Mouse (Mus musculus) midbrain, embryonic 13.5 days (tissue): ENCODE measurements at regions not wholly inside any gene's neighbourhood (a gene's known extent, or its start where the extent isn't known, plus 50 kb on each side); places are given as distances from the start of the nearest gene placed in this dataset.

Experiments used
- ATAC-seq: fragments of 200-750 bp; cut with Nextera tagmentation; 2 replicates; pipeline ENCODE4 v1.8.0; 2017; ENCODE audit warnings: mild to moderate bottlenecking, moderate TSS enrichment, moderate library complexity
- H3K27ac ChIP-seq: fragments of 300-500 bp; sonication (generic); 2 replicates; pipeline ENCODE4 v1.5.1; 2015; ENCODE audit warnings: inconsistent platforms, mild to moderate bottlenecking, moderate library complexity
- H3K27me3 ChIP-seq: fragments of 300-500 bp; sonication (generic); 2 replicates; pipeline ENCODE4 v1.6.1; 2015; ENCODE audit warnings: mild to moderate bottlenecking, inconsistent platforms
- H3K36me3 ChIP-seq: fragments of 300-500 bp; sonication (generic); 2 replicates; pipeline ENCODE4 v1.6.1; 2015; ENCODE audit warnings: mild to moderate bottlenecking, inconsistent platforms
- H3K4me1 ChIP-seq: fragments of 300-500 bp; sonication (generic); replicated peaks from 2 replicates; pipeline ENCODE4 v1.6.1; 2015; ENCODE audit warnings: inconsistent platforms
- H3K4me2 ChIP-seq: fragments of 300-500 bp; sonication (generic); replicated peaks from 2 replicates; pipeline ENCODE4 v1.6.1; 2015; ENCODE audit warnings: moderate library complexity, mild to moderate bottlenecking, inconsistent platforms
- H3K4me3 ChIP-seq: fragments of 300-500 bp; sonication (generic); replicated peaks from 2 replicates; pipeline ENCODE4 v1.5.1; 2015; ENCODE audit warnings: mild to moderate bottlenecking, inconsistent platforms
- H3K9ac ChIP-seq: fragments of 300-500 bp; sonication (generic); replicated peaks from 2 replicates; pipeline ENCODE4 v1.6.1; 2015; ENCODE audit warnings: mild to moderate bottlenecking, inconsistent platforms
- H3K9me3 ChIP-seq: fragments of 300-500 bp; sonication (generic); 2 replicates; pipeline ENCODE4 v1.6.1; 2016; ENCODE audit warnings: mild to moderate bottlenecking, inconsistent platforms
- WGBS: fragments of 180-500 bp; shearing (Covaris S2); methylation state at CpG from one replicate; pipeline ENCODE4 v1.1.7; 2015; 5-methylcytosine and 5-hydroxymethylcytosine counted together

DNA sequence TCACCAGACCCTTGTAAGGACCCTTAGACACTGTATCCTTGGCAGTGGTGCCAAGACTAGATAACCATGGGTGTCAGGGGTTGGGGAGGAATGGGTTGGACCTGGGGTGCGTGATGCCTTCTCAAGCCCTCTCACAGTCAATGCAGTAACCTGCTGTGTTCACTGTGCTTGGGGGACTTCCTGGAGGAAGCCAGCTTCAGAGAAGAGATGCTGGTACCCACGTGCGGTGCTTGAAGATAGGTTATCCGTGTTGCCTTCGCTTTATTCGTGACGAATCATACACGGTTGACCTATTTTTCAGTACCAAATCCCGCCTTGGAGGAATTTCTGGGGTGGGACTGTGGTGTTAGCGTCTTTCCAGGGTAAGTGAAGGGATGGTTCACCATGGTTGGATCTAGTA is 138.1 kb upstream of the Rtl1 start:
- Histone ChIP-seq H3K27ac (no peak overlapping the region), H3K4me2 (no peak overlapping the region), H3K36me3 (peaks cover 71% of the 10 kb centered on the region), H3K4me3 (no peak overlapping the region), H3K9ac (no peak overlapping the region), H3K4me1 (no peaks in the 10 kb centered on the region), H3K9me3 (no peaks in the 10 kb centered on the region), H3K27me3 (no peaks in the 10 kb centered on the region)
- no peak for ATAC-seq
- WGBS: 95% methylated on average over 10 of the region's 10 CpGs

DNA sequence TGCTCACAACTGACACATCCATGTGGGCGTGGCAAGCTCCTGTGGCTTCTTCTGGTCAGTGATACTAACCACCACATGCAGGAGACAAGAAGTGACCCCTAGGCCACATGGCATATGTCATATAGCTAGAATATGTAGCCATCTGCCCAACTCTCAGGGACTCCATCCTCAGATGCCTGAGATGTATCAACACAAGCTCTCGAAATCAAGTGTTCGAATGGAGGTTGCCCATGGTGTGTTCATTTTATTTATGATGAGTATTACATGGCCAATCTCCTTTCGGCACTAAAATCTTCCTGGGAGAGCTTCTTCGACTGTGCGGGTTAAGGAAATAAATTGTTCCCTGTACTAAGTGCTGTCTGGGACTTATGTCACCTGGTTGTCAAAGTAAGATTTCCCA is 138.8 kb upstream of the Rtl1 start:
- H3K9ac ChIP-seq: no peak overlapping the region
- peaks cover 71% of the 10 kb centered on the region for H3K36me3 ChIP-seq
- 95% methylated on average over 6 of the region's 6 CpGs for WGBS
- no peak overlapping the region for H3K27ac ChIP-seq
- H3K4me2 ChIP-seq: no peak overlapping the region
- no peak for ATAC-seq
- H3K4me3 ChIP-seq: no peak overlapping the region
- no peaks in the 10 kb centered on the region for H3K27me3 ChIP-seq
- H3K9me3 ChIP-seq: no peaks in the 10 kb centered on the region
- no peaks in the 10 kb centered on the region for H3K4me1 ChIP-seq

- ATAC-seq: no peak
- H3K4me2 ChIP-seq: no peak overlapping the region
- no peaks in the 10 kb centered on the region for H3K27me3 ChIP-seq
- H3K9me3 ChIP-seq: no peaks in the 10 kb centered on the region
- no peak overlapping the region for H3K9ac ChIP-seq
- H3K27ac ChIP-seq: no peak overlapping the region
- no peak overlapping the region for H3K4me3 ChIP-seq
- H3K4me1 ChIP-seq: peaks cover 31% of the 10 kb centered on the region
- peaks cover 57% of the 10 kb centered on the region for H3K36me3 ChIP-seq
- WGBS: 91% methylated on average over 11 of the region's 11 CpGs
These were observed 142.4 kb upstream of the Rtl1 start for GRCm38 (mm10) chr12:109742486-109742885.

DNA sequence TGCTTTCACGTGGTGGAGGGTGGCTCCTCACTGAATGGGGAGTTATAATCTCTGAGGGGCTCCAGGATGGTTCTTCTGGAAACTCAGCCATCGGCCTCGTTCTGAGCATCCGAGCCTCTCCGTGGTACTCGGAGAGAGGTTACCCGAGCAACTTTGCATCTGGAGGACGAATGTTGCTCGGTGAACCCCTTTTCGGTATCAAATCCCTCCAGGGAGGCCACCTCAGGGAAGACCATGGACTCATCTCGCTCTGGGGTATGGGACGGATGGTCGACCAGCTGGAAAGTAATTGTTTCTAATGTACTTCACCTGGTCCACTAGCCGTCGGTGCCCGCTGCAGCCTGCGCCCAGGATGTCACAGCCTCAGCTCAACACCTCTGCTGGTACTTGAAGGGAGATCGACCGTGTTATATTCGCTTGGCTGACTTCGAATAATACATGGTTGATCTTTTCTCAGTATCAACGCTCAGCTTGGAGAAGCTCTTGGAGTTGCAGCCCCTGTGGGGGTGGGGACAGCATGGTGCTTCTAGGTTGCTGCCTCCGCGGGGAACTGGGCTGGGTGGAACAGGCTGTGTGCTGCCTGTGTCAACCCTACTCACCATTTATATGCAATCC is 143.0 kb upstream of the Rtl1 start:
- Histone ChIP-seq H3K27ac (no peak overlapping the region), H3K27me3 (no peaks in the 10 kb centered on the region), H3K4me2 (no peak overlapping the region), H3K4me1 (peaks cover 37% of the 10 kb centered on the region), H3K4me3 (no peak overlapping the region), H3K9ac (no peak overlapping the region), H3K36me3 (peaks cover 57% of the 10 kb centered on the region), H3K9me3 (no peaks in the 10 kb centered on the region)
- whole genome bisulfite sequencing: 80% methylated on average over 24 of the region's 24 CpGs
- ATAC-seq: no peak

DNA sequence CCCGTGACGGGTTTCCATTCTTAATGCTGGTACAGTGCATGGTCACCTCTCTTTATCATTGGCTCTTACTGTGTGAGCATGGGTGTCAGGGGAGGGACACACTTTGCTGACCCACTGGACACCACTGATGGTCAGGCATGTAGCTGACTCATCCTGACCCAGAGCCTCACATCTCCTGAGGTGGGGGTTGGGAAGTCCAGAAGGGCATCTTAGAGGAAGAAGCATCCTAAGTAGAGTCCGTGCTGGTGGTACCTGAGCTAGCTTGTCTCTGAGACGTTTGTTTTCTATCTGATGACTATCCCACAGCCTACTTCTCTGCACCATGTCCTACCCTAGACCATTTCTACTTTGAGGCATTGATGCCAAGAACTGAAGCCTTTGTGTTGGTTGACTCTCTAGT is 144.1 kb upstream of the Rtl1 start:
- ATAC-seq: no peak
- no peak overlapping the region for H3K9ac ChIP-seq
- WGBS: 96% methylated on average over 4 of the region's 4 CpGs

GRCm38 (mm10) chr12:109745731-109746484 is 145.8 kb upstream of the Rtl1 start:
- Histone ChIP-seq H3K36me3 (peaks cover 35% of the 10 kb centered on the region), H3K4me2 (no peak overlapping the region), H3K9ac (no peak overlapping the region), H3K9me3 (no peaks in the 10 kb centered on the region), H3K4me1 (peaks cover 65% of the 10 kb centered on the region), H3K27me3 (no peaks in the 10 kb centered on the region), H3K4me3 (no peak overlapping the region), H3K27ac (peak overlapping the region; percentile 84)
- peak; percentile 62 for ATAC-seq
- 19% methylated on average over 15 of the region's 15 CpGs for WGBS

More for the DNA sequence above, 144.1 kb upstream of the Rtl1 start:
- no peaks in the 10 kb centered on the region for H3K9me3 ChIP-seq
- H3K27ac ChIP-seq: peak overlapping the region; percentile 45; the same call in 1 of the 2 replicates
- H3K4me3 ChIP-seq: no peak overlapping the region
- no peak overlapping the region for H3K4me2 ChIP-seq
- no peaks in the 10 kb centered on the region for H3K27me3 ChIP-seq
- peaks cover 48% of the 10 kb centered on the region for H3K4me1 ChIP-seq
- H3K36me3 ChIP-seq: peaks cover 49% of the 10 kb centered on the region

- ATAC-seq: no peak
- H3K9ac ChIP-seq: no peak overlapping the region
- H3K4me3 ChIP-seq: no peak overlapping the region
- H3K9me3 ChIP-seq: no peaks in the 10 kb centered on the region
- H3K36me3 ChIP-seq: peaks cover 28% of the 10 kb centered on the region
- peak overlapping the region; percentile 84 for H3K27ac ChIP-seq
- H3K27me3 ChIP-seq: 0 out of 2 replicates have a peak, but pooled peaks cover 5% of the 10 kb centered on the region
- 90% methylated on average over 5 of the region's 5 CpGs for WGBS
- H3K4me2 ChIP-seq: no peak overlapping the region
- H3K4me1 ChIP-seq: peaks cover 66% of the 10 kb centered on the region
These were observed 147.1 kb upstream of the Rtl1 start for GRCm38 (mm10) chr12:109747201-109747600.

DNA sequence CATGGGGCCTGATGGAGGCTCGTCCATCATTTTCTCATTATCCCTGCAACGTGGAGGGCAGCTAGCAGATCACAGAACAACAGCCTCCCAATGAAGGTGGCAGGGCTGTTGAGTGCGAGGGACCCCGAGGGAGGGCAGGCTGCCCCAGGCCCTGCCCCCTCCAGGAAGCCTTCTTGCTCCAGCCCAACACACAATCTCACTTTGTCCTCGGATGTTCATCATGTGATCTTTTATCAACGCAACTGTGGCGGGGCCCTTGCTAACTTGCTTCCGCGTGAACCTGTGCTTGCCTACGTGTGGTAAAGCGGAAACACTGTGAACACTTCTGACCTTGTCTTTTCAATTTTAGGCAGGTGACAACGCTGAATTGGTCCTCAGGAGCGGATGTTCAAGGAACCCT is 147.6 kb upstream of the Rtl1 start:
- 82% methylated on average over 13 of the region's 13 CpGs for WGBS
- Histone ChIP-seq H3K4me2 (no peak overlapping the region), H3K4me3 (no peak overlapping the region), H3K27me3 (0 out of 2 replicates have a peak, but pooled peaks cover 6% of the 10 kb centered on the region), H3K4me1 (peaks cover 66% of the 10 kb centered on the region), H3K27ac (peak overlapping the region; percentile 84; the same call in 1 of the 2 replicates), H3K9ac (no peak overlapping the region), H3K36me3 (peaks cover 22% of the 10 kb centered on the region), H3K9me3 (no peaks in the 10 kb centered on the region)
- no peak for ATAC-seq

GRCm38 (mm10) chr12:109748326-109749059 is 148.4 kb upstream of the Rtl1 start:
- no peak overlapping the region for H3K4me3 ChIP-seq
- no peak overlapping the region for H3K4me2 ChIP-seq
- peaks cover 15% of the 10 kb centered on the region for H3K36me3 ChIP-seq
- 0 out of 2 replicates have a peak, but pooled peaks cover 6% of the 10 kb centered on the region for H3K27me3 ChIP-seq
- no peaks in the 10 kb centered on the region for H3K9me3 ChIP-seq
- H3K27ac ChIP-seq: peak overlapping the region; percentile 41
- H3K4me1 ChIP-seq: peaks cover 66% of the 10 kb centered on the region
- H3K9ac ChIP-seq: no peak overlapping the region; the same call in 1 of the 2 replicates
- ATAC-seq: no peak
- 78% methylated on average over 12 of the region's 12 CpGs for whole genome bisulfite sequencing

- Histone ChIP-seq H3K27me3 (0 out of 2 replicates have a peak, but pooled peaks cover 6% of the 10 kb centered on the region), H3K27ac (peak overlapping the region; percentile 73), H3K36me3 (peaks cover 7% of the 10 kb centered on the region; the same call in 1 of the 2 replicates), H3K4me2 (peak overlapping the region; percentile 48), H3K4me3 (peak overlapping the region; percentile 20; the same call in 1 of the 2 replicates), H3K4me1 (peaks cover 64% of the 10 kb centered on the region), H3K9me3 (no peaks in the 10 kb centered on the region), H3K9ac (peak overlapping the region; percentile 43; the same call in 1 of the 2 replicates)
- ATAC-seq: peak; percentile 1; the same call in 1 of the 2 replicates
- WGBS: 31% methylated on average over 2 of the region's 2 CpGs
These were observed 149.1 kb upstream of the Rtl1 start for GRCm38 (mm10) chr12:109749256-109749655.

DNA sequence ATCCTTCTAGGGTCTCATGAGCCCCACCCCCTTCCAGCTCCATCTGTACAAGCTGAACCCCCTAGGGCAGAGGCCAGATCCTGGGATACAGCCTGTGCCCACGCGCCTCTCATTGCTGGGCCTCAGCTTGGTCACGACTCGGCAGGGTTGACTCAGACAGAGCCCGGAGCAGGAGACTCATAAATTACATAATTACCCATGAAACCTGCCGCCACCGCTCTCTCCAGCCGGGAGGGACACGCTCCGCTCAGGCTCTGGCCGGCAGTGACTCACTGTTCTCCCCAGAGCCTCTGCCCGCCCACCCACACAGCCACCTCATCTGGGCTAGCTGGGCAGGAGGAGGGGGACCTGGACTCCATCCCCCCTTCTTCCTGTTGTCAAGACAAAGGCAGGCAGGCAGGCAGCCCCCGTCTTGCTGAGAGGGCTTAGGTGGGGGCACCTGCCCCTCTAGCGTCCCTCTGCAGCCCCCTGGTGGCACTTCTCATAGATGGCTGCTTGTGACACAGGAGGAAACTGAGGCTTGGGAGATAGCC is 149.6 kb upstream of the Rtl1 start:
- H3K27me3 ChIP-seq: 0 out of 2 replicates have a peak, but pooled peaks cover 6% of the 10 kb centered on the region
- H3K4me3 ChIP-seq: peak overlapping the region; percentile 20
- peak overlapping the region; percentile 73 for H3K27ac ChIP-seq
- H3K36me3 ChIP-seq: peaks cover 7% of the 10 kb centered on the region; the same call in 1 of the 2 replicates
- H3K4me2 ChIP-seq: peak overlapping the region; percentile 48
- peak; percentile 84 for ATAC-seq
- no peaks in the 10 kb centered on the region for H3K9me3 ChIP-seq
- WGBS: 6% methylated on average over 14 of the region's 14 CpGs
- H3K9ac ChIP-seq: peak overlapping the region; percentile 43
- peaks cover 61% of the 10 kb centered on the region for H3K4me1 ChIP-seq
